In genomic region chr2:61567045-61567783, GRCm38 (mm10) we compare ENCODE assay signal across 12 mouse cellular contexts. TPM values are rescaled to one million over a fixed set of nuclear protein-coding genes. Genes with fewer than 3 reads are reported as not detected.
A peak's percentile ranks its signal among the peaks of the same experiment; 100 is the strongest.
DNase-seq lines count a peak whose midpoint lies in the region; ATAC-seq and TF ChIP-seq lines count a peak whose summit lies in the region.
"Had no signal": no experiment of that assay in that cellular context is flagged by ENCODE, and none has a peak within 500 bp of the region (broad histone marks: within the 10 kb centered on the region; RNA-seq: fewer than 3 reads in every experiment).

No protein-coding gene starts in this region.

- no peaks in the 10 kb centered on the region for H3K4me1 ChIP-seq in liver, postnatal 0 days (ENCODE audit: insufficient read depth)
- H3K4me1 ChIP-seq in liver, embryonic 11.5 days (replicated peaks; ENCODE audit: control insufficient read depth, insufficient read depth, low read length): no peaks in the 10 kb centered on the region
- H3K4me1 ChIP-seq in embryonic facial prominence, embryonic 15.5 days: no peaks in the 10 kb centered on the region
- H3K4me1 ChIP-seq in stomach, embryonic 14.5 days (ENCODE audit: control insufficient read depth, insufficient read depth, low read length): no peaks in the 10 kb centered on the region
- H3K4me1 ChIP-seq: forebrain, embryonic 13.5 days had no signal

- no peaks in the 10 kb centered on the region for H3K36me3 ChIP-seq in liver, postnatal 0 days (replicated peaks; ENCODE audit: insufficient read depth, low read length)
- no peaks in the 10 kb centered on the region for H3K36me3 ChIP-seq in liver, embryonic 11.5 days (ENCODE audit: control insufficient read depth, insufficient read depth, low read length)
- H3K36me3 ChIP-seq in embryonic facial prominence, embryonic 15.5 days: no peaks in the 10 kb centered on the region
- H3K36me3 ChIP-seq in stomach, embryonic 14.5 days (ENCODE audit: control insufficient read depth, insufficient read depth, low read length): no peaks in the 10 kb centered on the region

- WGBS in liver, postnatal 0 days (ENCODE audit: insufficient replicate concordance): 56% methylated on average over 4 of the region's 4 CpGs
- WGBS in liver, embryonic 11.5 days: 74% methylated on average over 4 of the region's 4 CpGs
- 53% methylated on average over 4 of the region's 4 CpGs for WGBS in embryonic facial prominence, embryonic 15.5 days
- 64% methylated on average over 4 of the region's 4 CpGs for WGBS in stomach, embryonic 14.5 days

- H3K9me3 ChIP-seq in liver, postnatal 0 days (ENCODE audit: low read length): no peaks in the 10 kb centered on the region
- no peaks in the 10 kb centered on the region for H3K9me3 ChIP-seq in liver, embryonic 11.5 days (ENCODE audit: control insufficient read depth, low read length)
- H3K9me3 ChIP-seq in embryonic facial prominence, embryonic 15.5 days (replicated peaks): no peaks in the 10 kb centered on the region
- H3K9me3 ChIP-seq in stomach, embryonic 14.5 days (ENCODE audit: control insufficient read depth, low read depth, low read length): no peaks in the 10 kb centered on the region
- H3K9me3 ChIP-seq: forebrain, embryonic 13.5 days had no signal

- H3K4me3 ChIP-seq in liver, postnatal 0 days (ENCODE audit: low read depth, low read length): no peak overlapping the region
- H3K4me3 ChIP-seq in liver, embryonic 11.5 days (ENCODE audit: low read depth, low read length): no peak overlapping the region
- no peak overlapping the region for H3K4me3 ChIP-seq in embryonic facial prominence, embryonic 15.5 days (replicated peaks)
- H3K4me3 ChIP-seq in stomach, embryonic 14.5 days (ENCODE audit: low read depth, low read length): no peak overlapping the region
- H3K4me3 ChIP-seq: forebrain, embryonic 13.5 days; myocyte had no signal

- peak; percentile 9 for DNase-seq in adrenal gland, postnatal 14 days
- DNase-seq in adrenal gland, postnatal 4 days (ENCODE audit: low spot score in 2 of 2): no peak
- peak; percentile 37 for DNase-seq in liver, postnatal 0 days
- DNase-seq in liver, embryonic 11.5 days (ENCODE audit: low spot score): no peak
- DNase-seq in yolk sac, embryonic 10.5 days (ENCODE audit: low spot score): no peak
- DNase-seq in spleen, adult 12 weeks (ENCODE audit: low spot score): no peak
- DNase-seq: adrenal gland, adult 2 months; cerebellum, postnatal 36 days had no signal

- H3K27ac ChIP-seq in liver, postnatal 0 days (ENCODE audit: low read depth): no peak overlapping the region
- H3K27ac ChIP-seq in liver, embryonic 11.5 days (ENCODE audit: low read depth, low read length): no peak overlapping the region
- H3K27ac ChIP-seq in embryonic facial prominence, embryonic 15.5 days (replicated peaks): 0 out of 2 replicates have a peak overlapping the region, but pooled peaks have one; percentile 7
- no peak overlapping the region for H3K27ac ChIP-seq in stomach, embryonic 14.5 days (ENCODE audit: low read length)
- H3K27ac ChIP-seq: forebrain, embryonic 13.5 days had no signal

- no peak for TF ChIP-seq CTCF in liver, postnatal 0 days (IDR thresholded peaks at IDR 0.05; ENCODE audit: low read depth)

- H3K9ac ChIP-seq in liver, postnatal 0 days (replicated peaks): no peak overlapping the region
- no peak overlapping the region for H3K9ac ChIP-seq in liver, embryonic 11.5 days (ENCODE audit: low read depth, low read length)
- H3K9ac ChIP-seq in embryonic facial prominence, embryonic 15.5 days: no peak overlapping the region
- H3K9ac ChIP-seq in stomach, embryonic 14.5 days (replicated peaks; ENCODE audit: low read depth, low read length): no peak overlapping the region
- H3K9ac ChIP-seq: forebrain, embryonic 13.5 days had no signal

- no peak for ATAC-seq in liver, postnatal 0 days
- no peak for ATAC-seq in liver, embryonic 11.5 days (replicated peaks; ENCODE audit: low FRiP score)
- no peak for ATAC-seq in embryonic facial prominence, embryonic 15.5 days (ENCODE audit: insufficient number of reproducible peaks, low FRiP score, low TSS enrichment, low read depth)
- peak; percentile 49; the same call in 1 of the 2 replicates for ATAC-seq in stomach, embryonic 14.5 days (ENCODE audit: insufficient number of reproducible peaks, insufficient read depth, low FRiP score, low read depth)
- ATAC-seq: forebrain, embryonic 13.5 days had no signal

- no peak overlapping the region for H3K4me2 ChIP-seq in liver, postnatal 0 days (ENCODE audit: low read depth, low read length)
- no peak overlapping the region for H3K4me2 ChIP-seq in liver, embryonic 11.5 days
- no peak overlapping the region for H3K4me2 ChIP-seq in embryonic facial prominence, embryonic 15.5 days (replicated peaks)
- no peak overlapping the region for H3K4me2 ChIP-seq in stomach, embryonic 14.5 days (replicated peaks; ENCODE audit: low read depth, low read length)
- H3K4me2 ChIP-seq: forebrain, embryonic 13.5 days had no signal

- no peaks in the 10 kb centered on the region for H3K27me3 ChIP-seq in liver, postnatal 0 days (ENCODE audit: insufficient read depth, low read length)
- no peaks in the 10 kb centered on the region for H3K27me3 ChIP-seq in liver, embryonic 11.5 days (replicated peaks; ENCODE audit: control insufficient read depth, insufficient read depth, low read length)
- no peaks in the 10 kb centered on the region for H3K27me3 ChIP-seq in embryonic facial prominence, embryonic 15.5 days
- H3K27me3 ChIP-seq in stomach, embryonic 14.5 days (ENCODE audit: control insufficient read depth, insufficient read depth, low read length): no peaks in the 10 kb centered on the region
- H3K27me3 ChIP-seq: forebrain, embryonic 13.5 days had no signal

- TF ChIP-seq EP300 in liver, postnatal 0 days (IDR thresholded peaks at IDR 0.05; ENCODE audit: low read depth): no peak

RNA-seq across cellular contexts. Expression of gene Tank, which starts 11.2 kb away (rescaled TPM):
- 40.4 and 47.9 TPM in 2 replicates for total RNA-seq in adrenal gland, postnatal 14 days (2021)
- 10 to 100 TPM; 35.3 to 35.5 TPM for total RNA-seq in adrenal gland, postnatal 4 days (2021)
- 13.9 and 14.5 TPM in 2 replicates for polyA plus RNA-seq in liver, postnatal 0 days (2015; fragmentation: Nextera tagmentation; extraction: Ambion mirVana)
- polyA plus RNA-seq in liver, embryonic 11.5 days (2014; fragmentation: Nextera tagmentation; extraction: Ambion mirVana): 34.0 and 35.5 TPM in 2 replicates
- 32.4 and 34.6 TPM in 2 replicates for polyA plus RNA-seq in embryonic facial prominence, embryonic 15.5 days (2015; fragmentation: Nextera tagmentation; extraction: Ambion mirVana)
- polyA plus RNA-seq in stomach, embryonic 14.5 days (2014; fragmentation: Nextera tagmentation; extraction: Ambion mirVana): 36.1 and 36.6 TPM in 2 replicates

Comparison
In these comparisons a context has a peak if more than half of its experiments do, and no peak if none do; other contexts are left out.
1. DNase-seq: peak in adrenal gland, postnatal 14 days (single experiment) and liver, postnatal 0 days (single experiment); none in adrenal gland, postnatal 4 days (0 of 2), liver, embryonic 11.5 days (single experiment), yolk sac, embryonic 10.5 days (single experiment) and spleen, adult 12 weeks (single experiment).